7 mouse cellular contexts compared by ENCODE assay signal in the genomic region with DNA sequence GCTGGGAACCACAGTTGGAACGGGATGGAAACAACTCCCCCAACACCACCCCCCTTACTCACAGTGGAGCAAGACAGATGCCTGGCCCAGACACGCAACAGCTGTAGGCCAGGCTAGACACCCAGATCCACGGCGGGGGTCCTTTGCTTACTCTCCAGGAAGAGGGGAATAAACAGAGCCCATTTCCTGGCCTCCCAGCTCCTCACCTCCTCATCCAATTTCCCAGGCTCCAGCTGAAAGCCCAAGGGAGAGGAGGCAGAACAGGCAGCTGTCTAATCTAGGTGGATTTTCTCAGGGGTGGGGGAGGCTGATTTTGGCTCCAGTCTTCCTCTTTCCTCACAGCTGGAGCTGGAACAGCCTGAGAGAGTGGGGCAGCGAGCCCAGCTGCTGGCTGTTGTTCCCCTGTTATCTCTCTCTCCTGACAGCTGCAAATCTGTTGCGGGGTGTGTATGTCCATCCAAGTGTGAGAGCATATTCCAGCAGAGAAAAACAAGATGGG.
DNase-seq lines count a peak whose midpoint lies in the region; ATAC-seq and TF ChIP-seq lines count a peak whose summit lies in the region.

No protein-coding gene starts in this region.

- H3K4me1 ChIP-seq in neural tube, embryonic 13.5 days (replicated peaks) = peaks cover 20% of the 10 kb centered on the region
- H3K4me1 ChIP-seq in neural tube, embryonic 15.5 days = peaks cover 17% of the 10 kb centered on the region
- H3K4me1 ChIP-seq in forebrain, embryonic 13.5 days = peaks cover 12% of the 10 kb centered on the region; the same call in 1 of the 2 replicates
- H3K4me1 ChIP-seq in heart, postnatal 0 days (ENCODE audit: control insufficient read depth, insufficient read depth) = peaks cover 5% of the 10 kb centered on the region; the same call in 1 of the 2 replicates
- peaks cover 4% of the 10 kb centered on the region; the same call in 1 of the 2 replicates for H3K4me1 ChIP-seq in lung, postnatal 0 days (ENCODE audit: insufficient read depth, low read depth, low read length)

- 32% methylated on average over 6 of the region's 6 CpGs for WGBS in neural tube, embryonic 13.5 days
- 29% methylated on average over 6 of the region's 6 CpGs for WGBS in neural tube, embryonic 15.5 days
- WGBS in forebrain, embryonic 13.5 days = 41% methylated on average over 6 of the region's 6 CpGs
- WGBS in heart, postnatal 0 days = 7% methylated on average over 6 of the region's 6 CpGs
- 18% methylated on average over 6 of the region's 6 CpGs for WGBS in lung, postnatal 0 days

- TF ChIP-seq CTCF in heart, postnatal 0 days (IDR thresholded peaks at IDR 0.05; ENCODE audit: low read depth) = no peak
- TF ChIP-seq CTCF in lung, postnatal 0 days (IDR thresholded peaks at IDR 0.05) = no peak

- 0 out of 2 replicates have a peak, but pooled peaks have one; percentile 15 for ATAC-seq in neural tube, embryonic 13.5 days (ENCODE audit: low read depth)
- no peak; the same call in 1 of the 2 replicates for ATAC-seq in neural tube, embryonic 15.5 days (ENCODE audit: low FRiP score)
- 0 out of 2 replicates have a peak, but pooled peaks have one; percentile 51 for ATAC-seq in forebrain, embryonic 13.5 days
- ATAC-seq in heart, postnatal 0 days (ENCODE audit: insufficient read depth, low read depth) = peak; percentile 85
- peak; percentile 91 for ATAC-seq in lung, postnatal 0 days
- no peak for ATAC-seq in erythroblast, adult 5-6 weeks (replicated peaks; ENCODE audit: low FRiP score, poor library complexity, severe bottlenecking)

- peaks cover 35% of the 10 kb centered on the region for H3K27me3 ChIP-seq in neural tube, embryonic 13.5 days
- H3K27me3 ChIP-seq in neural tube, embryonic 15.5 days (replicated peaks) = peaks cover 3% of the 10 kb centered on the region
- H3K27me3 ChIP-seq in forebrain, embryonic 13.5 days = peaks cover 6% of the 10 kb centered on the region
- peaks cover 12% of the 10 kb centered on the region; the same call in 1 of the 2 replicates for H3K27me3 ChIP-seq in heart, postnatal 0 days (ENCODE audit: control insufficient read depth, insufficient read depth, low read length)
- 0 out of 2 replicates have a peak, but pooled peaks cover 2% of the 10 kb centered on the region for H3K27me3 ChIP-seq in lung, postnatal 0 days (replicated peaks; ENCODE audit: insufficient read depth, low read length)

- H3K27ac ChIP-seq in neural tube, embryonic 13.5 days (replicated peaks) = no peak overlapping the region
- no peak overlapping the region for H3K27ac ChIP-seq in neural tube, embryonic 15.5 days (replicated peaks)
- no peak overlapping the region for H3K27ac ChIP-seq in forebrain, embryonic 13.5 days
- H3K27ac ChIP-seq in heart, postnatal 0 days (ENCODE audit: low read depth) = no peak overlapping the region
- H3K27ac ChIP-seq in lung, postnatal 0 days (ENCODE audit: low read length) = no peak overlapping the region; the same call in 1 of the 2 replicates

- H3K4me2 ChIP-seq in neural tube, embryonic 13.5 days = no peak overlapping the region
- no peak overlapping the region for H3K4me2 ChIP-seq in neural tube, embryonic 15.5 days
- H3K4me2 ChIP-seq in forebrain, embryonic 13.5 days = no peak overlapping the region
- H3K4me2 ChIP-seq in heart, postnatal 0 days (ENCODE audit: low read depth, low read length) = no peak overlapping the region
- no peak overlapping the region for H3K4me2 ChIP-seq in lung, postnatal 0 days (replicated peaks; ENCODE audit: low read depth, low read length)

- no peaks in the 10 kb centered on the region for H3K36me3 ChIP-seq in neural tube, embryonic 13.5 days
- H3K36me3 ChIP-seq in neural tube, embryonic 15.5 days = no peaks in the 10 kb centered on the region
- no peaks in the 10 kb centered on the region for H3K36me3 ChIP-seq in forebrain, embryonic 13.5 days (ENCODE audit: poor library complexity, severe bottlenecking)
- H3K36me3 ChIP-seq in heart, postnatal 0 days (replicated peaks; ENCODE audit: control insufficient read depth, insufficient read depth, low read length) = no peaks in the 10 kb centered on the region
- H3K36me3 ChIP-seq in lung, postnatal 0 days (ENCODE audit: insufficient read depth, low read length) = no peaks in the 10 kb centered on the region

- DNase-seq in heart, postnatal 0 days (ENCODE audit: low spot score) = peak; percentile 75
- peak; percentile 86 for DNase-seq in lung, postnatal 0 days (ENCODE audit: low spot score)
- no peak for DNase-seq in B cell, adult 2 months

- TF ChIP-seq EP300 in heart, postnatal 0 days (IDR thresholded peaks at IDR 0.05; ENCODE audit: low read depth) = no peak; the same call in 1 of the 2 replicates
- peak; percentile 40 for TF ChIP-seq EP300 in lung, postnatal 0 days (IDR thresholded peaks at IDR 0.05)

- no peaks in the 10 kb centered on the region for H3K9me3 ChIP-seq in neural tube, embryonic 13.5 days
- H3K9me3 ChIP-seq in neural tube, embryonic 15.5 days (replicated peaks) = no peaks in the 10 kb centered on the region
- H3K9me3 ChIP-seq in forebrain, embryonic 13.5 days (replicated peaks) = 0 out of 2 replicates have a peak, but pooled peaks cover 2% of the 10 kb centered on the region
- H3K9me3 ChIP-seq in heart, postnatal 0 days (replicated peaks; ENCODE audit: control insufficient read depth, low read length) = 0 out of 2 replicates have a peak, but pooled peaks cover 6% of the 10 kb centered on the region
- H3K9me3 ChIP-seq in lung, postnatal 0 days (ENCODE audit: low read length) = no peaks in the 10 kb centered on the region

- no peak overlapping the region; the same call in 1 of the 2 replicates for H3K9ac ChIP-seq in neural tube, embryonic 13.5 days
- no peak overlapping the region; the same call in 1 of the 2 replicates for H3K9ac ChIP-seq in neural tube, embryonic 15.5 days (replicated peaks)
- H3K9ac ChIP-seq in forebrain, embryonic 13.5 days = no peak overlapping the region
- no peak overlapping the region for H3K9ac ChIP-seq in heart, postnatal 0 days (replicated peaks; ENCODE audit: low read depth, low read length)
- H3K9ac ChIP-seq in lung, postnatal 0 days (replicated peaks; ENCODE audit: low read depth) = no peak overlapping the region

- no peak overlapping the region for H3K4me3 ChIP-seq in neural tube, embryonic 13.5 days
- H3K4me3 ChIP-seq in neural tube, embryonic 15.5 days (replicated peaks) = no peak overlapping the region
- H3K4me3 ChIP-seq in forebrain, embryonic 13.5 days = no peak overlapping the region
- no peak overlapping the region for H3K4me3 ChIP-seq in heart, postnatal 0 days (ENCODE audit: low read depth, low read length)
- no peak overlapping the region for H3K4me3 ChIP-seq in lung, postnatal 0 days (ENCODE audit: low read depth, low read length)

Comparison
In these comparisons a context has a peak if more than half of its experiments do, and no peak if none do; other contexts are left out.
1. ATAC-seq: peak in neural tube, embryonic 13.5 days (single experiment), forebrain, embryonic 13.5 days (single experiment), heart, postnatal 0 days (single experiment) and lung, postnatal 0 days (single experiment); none in neural tube, embryonic 15.5 days (single experiment) and erythroblast, adult 5-6 weeks (single experiment).
2. DNase-seq: peak in heart, postnatal 0 days (single experiment) and lung, postnatal 0 days (single experiment); none in B cell, adult 2 months (0 of 2).